ENCODE assay signal across 13 mouse cellular contexts in the genomic region with DNA sequence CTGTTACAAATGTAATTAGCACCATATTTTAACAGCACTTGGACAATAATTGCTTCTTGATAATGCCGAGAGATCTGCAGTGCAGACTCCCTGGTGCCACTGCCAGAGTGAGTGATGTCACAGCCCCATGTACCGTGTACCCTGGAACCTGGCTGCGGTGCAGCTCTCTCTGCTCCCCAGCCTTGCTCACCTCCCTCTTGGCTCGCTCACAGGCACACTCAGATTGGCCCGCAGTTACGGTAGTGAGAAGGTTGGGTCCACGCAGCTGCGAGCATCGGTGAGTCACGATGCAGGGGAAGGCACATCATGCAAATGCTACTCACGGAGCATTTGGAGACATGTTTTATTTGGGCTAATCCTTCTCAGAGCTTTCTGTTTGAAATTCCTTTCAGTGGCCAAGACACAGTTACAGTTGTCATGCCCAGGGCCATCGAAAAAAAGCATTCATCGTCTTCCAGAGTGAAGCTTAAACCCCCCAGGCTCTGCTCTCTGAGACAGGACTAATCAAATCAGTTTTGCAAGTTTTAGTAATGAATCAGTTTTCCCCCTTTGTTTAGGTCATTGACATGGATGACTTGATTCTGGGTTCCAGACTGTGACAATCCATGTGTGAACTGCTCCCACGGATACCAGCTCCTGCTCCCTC.
DNase-seq lines count a peak whose midpoint lies in the region; ATAC-seq and TF ChIP-seq lines count a peak whose summit lies in the region.
"Had no signal": no experiment of that assay in that cellular context is flagged by ENCODE, and none has a peak within 500 bp of the region (broad histone marks: within the 10 kb centered on the region; RNA-seq: fewer than 3 reads in every experiment).

No protein-coding gene starts in this region.

- H3K9me3 ChIP-seq in neural tube, embryonic 14.5 days (ENCODE audit: control insufficient read depth, low read length): no peaks in the 10 kb centered on the region
- no peaks in the 10 kb centered on the region for H3K9me3 ChIP-seq in embryonic facial prominence, embryonic 10.5 days
- H3K9me3 ChIP-seq: embryonic facial prominence, embryonic 15.5 days; kidney, embryonic 15.5 days had no signal

- WGBS in kidney, adult 2 months: 56% methylated on average over 14 of the region's 14 CpGs
- 78% methylated on average over 14 of the region's 14 CpGs for WGBS in neural tube, embryonic 14.5 days
- WGBS in embryonic facial prominence, embryonic 10.5 days: 87% methylated on average over 14 of the region's 14 CpGs

- no peaks in the 10 kb centered on the region for H3K36me3 ChIP-seq in kidney, adult 2 months (ENCODE audit: control insufficient read depth, insufficient read depth, low read length)
- no peaks in the 10 kb centered on the region; the same call in 1 of the 2 replicates for H3K36me3 ChIP-seq in neural tube, embryonic 14.5 days (ENCODE audit: control insufficient read depth, insufficient read depth, low read length)
- no peaks in the 10 kb centered on the region for H3K36me3 ChIP-seq in embryonic facial prominence, embryonic 10.5 days (replicated peaks)
- H3K36me3 ChIP-seq: kidney, embryonic 15.5 days had no signal

- DNase-seq in kidney, adult 2 months: peak; percentile 15
- no peak for DNase-seq in kidney, adult 18-20 months
- DNase-seq in brain, embryonic 14.5 days (ENCODE audit: low read depth): peak; percentile 43
- DNase-seq in frontal cortex, postnatal 36 days (ENCODE audit: low spot score in 2 of 2): peak; percentile 54 to 63
- DNase-seq in embryonic facial prominence, embryonic 10.5 days (ENCODE audit: low spot score): no peak
- DNase-seq in adrenal gland, postnatal 10 days: no peak
- no peak for DNase-seq in lung, postnatal 25 days (ENCODE audit: low spot score)
- DNase-seq: heart, postnatal 36 days; liver; lung, postnatal 10 days had no signal

- no peaks in the 10 kb centered on the region for H3K27me3 ChIP-seq in kidney, adult 2 months (replicated peaks; ENCODE audit: control insufficient read depth, insufficient read depth, low read length)
- H3K27me3 ChIP-seq in neural tube, embryonic 14.5 days (ENCODE audit: control insufficient read depth, insufficient read depth, low read length): no peaks in the 10 kb centered on the region
- H3K27me3 ChIP-seq in embryonic facial prominence, embryonic 10.5 days (replicated peaks; ENCODE audit: low read depth, poor library complexity, severe bottlenecking): no peaks in the 10 kb centered on the region
- H3K27me3 ChIP-seq: embryonic facial prominence, embryonic 15.5 days; kidney, embryonic 15.5 days had no signal

- H3K9ac ChIP-seq in neural tube, embryonic 14.5 days (replicated peaks; ENCODE audit: low read depth, low read length): no peak overlapping the region
- H3K9ac ChIP-seq: embryonic facial prominence, embryonic 15.5 days; kidney, embryonic 15.5 days had no signal

- no peak overlapping the region for H3K4me3 ChIP-seq in kidney, adult 2 months (ENCODE audit: insufficient read depth, low read depth, low read length)
- H3K4me3 ChIP-seq in neural tube, embryonic 14.5 days (ENCODE audit: low read depth, low read length): no peak overlapping the region
- H3K4me3 ChIP-seq in embryonic facial prominence, embryonic 10.5 days: no peak overlapping the region
- H3K4me3 ChIP-seq: embryonic facial prominence, embryonic 15.5 days; kidney, embryonic 15.5 days had no signal

- H3K4me2 ChIP-seq in neural tube, embryonic 14.5 days (ENCODE audit: low read depth, low read length): no peak overlapping the region
- H3K4me2 ChIP-seq: embryonic facial prominence, embryonic 15.5 days; kidney, embryonic 15.5 days had no signal

- no peak for TF ChIP-seq POLR2A in kidney, adult 2 months (IDR thresholded peaks at IDR 0.05; ENCODE audit: low read depth, low read length)
- no peak for TF ChIP-seq POLR2A in brain, embryonic 14.5 days (IDR thresholded peaks at IDR 0.05; ENCODE audit: borderline replicate concordance, extremely low read depth, insufficient read depth, insufficient read length, poor library complexity, severe bottlenecking)

- H3K4me1 ChIP-seq in kidney, adult 2 months (ENCODE audit: control insufficient read depth, insufficient read depth, low read length): no peaks in the 10 kb centered on the region
- 0 out of 2 replicates have a peak, but pooled peaks cover 2% of the 10 kb centered on the region for H3K4me1 ChIP-seq in neural tube, embryonic 14.5 days (ENCODE audit: control insufficient read depth, insufficient read depth, low read length)
- peaks cover under 1% of the 10 kb centered on the region; the same call in 1 of the 2 replicates for H3K4me1 ChIP-seq in embryonic facial prominence, embryonic 10.5 days
- H3K4me1 ChIP-seq: embryonic facial prominence, embryonic 15.5 days; kidney, embryonic 15.5 days had no signal

- ATAC-seq in neural tube, embryonic 14.5 days (ENCODE audit: low read depth): 0 out of 2 replicates have a peak, but pooled peaks have one; percentile 51

- TF ChIP-seq CTCF in kidney, adult 2 months (conservative IDR thresholded peaks at IDR 0.05; ENCODE audit: insufficient read depth, insufficient read length, low read depth, low read length): no peak
- TF ChIP-seq CTCF in brain, embryonic 14.5 days (IDR thresholded peaks at IDR 0.05; ENCODE audit: borderline replicate concordance, extremely low read depth, insufficient read depth, insufficient read length): no peak

- H3K27ac ChIP-seq in kidney, adult 2 months (ENCODE audit: insufficient read depth, low read depth, low read length): no peak overlapping the region
- no peak overlapping the region for H3K27ac ChIP-seq in neural tube, embryonic 14.5 days (ENCODE audit: low read depth, low read length)
- no peak overlapping the region for H3K27ac ChIP-seq in embryonic facial prominence, embryonic 10.5 days (replicated peaks)
- H3K27ac ChIP-seq: embryonic facial prominence, embryonic 15.5 days; kidney, embryonic 15.5 days had no signal

Comparison
In these comparisons a context has a peak if more than half of its experiments do, and no peak if none do; other contexts are left out.
1. DNase-seq: peak in kidney, adult 2 months (single experiment), brain, embryonic 14.5 days (single experiment) and frontal cortex, postnatal 36 days (2 of 2); none in kidney, adult 18-20 months (single experiment), embryonic facial prominence, embryonic 10.5 days (single experiment), adrenal gland, postnatal 10 days (single experiment) and lung, postnatal 25 days (single experiment).